Mouse (Mus musculus) ES-E14 (cell line): ENCODE measurements around the gene Pcbp4. TPM values are rescaled to one million over a fixed set of nuclear protein-coding genes. Genes with fewer than 3 reads are reported as not detected.

Experiments
- DNase-seq: peaks from one replicate; pipeline ENCODE4 v3.0.0-alpha.2; 2013; ENCODE audit warnings: low read depth, low spot score
- H3K27ac ChIP-seq: 2 replicates; pipeline ENCODE4 v1.5.1; 2012; ENCODE audit warnings: low read depth, mild to moderate bottlenecking, low read length, moderate library complexity, mixed read lengths; ENCODE audit not compliant: poor library complexity, insufficient read depth, severe bottlenecking
- H3K36me3 ChIP-seq: 2 replicates; pipeline ENCODE4 v1.6.1; 2012; ENCODE audit warnings: mild to moderate bottlenecking, low read length, moderate library complexity, mixed read lengths; ENCODE audit not compliant: control insufficient read depth, poor library complexity, insufficient read depth, severe bottlenecking
- H3K4me1 ChIP-seq, 2 experiments: fragments of 150-350 bp in 1 of 2; sonication (generic) in 1 of 2; 2 replicates each; pipeline ENCODE4 v1.6.1; 2012; ENCODE audit warnings: low read length in 2 of 2, mild to moderate bottlenecking in 1 of 2, mixed read lengths in 1 of 2; ENCODE audit not compliant: control insufficient read depth in 2 of 2, insufficient read depth in 2 of 2, poor library complexity in 1 of 2
- H3K4me3 ChIP-seq, 2 experiments: fragments of 150-350 bp in 1 of 2; sonication (generic) in 1 of 2; 2 replicates each; pipeline ENCODE4 v1.5.1; 2012; ENCODE audit warnings: low read length in 2 of 2, low read depth in 1 of 2, mild to moderate bottlenecking in 1 of 2, mixed read lengths in 1 of 2; ENCODE audit not compliant: insufficient read depth in 1 of 2, poor library complexity in 1 of 2, severe bottlenecking in 1 of 2
- H3K9ac ChIP-seq: 2 replicates; pipeline ENCODE4 v1.6.1; 2012; ENCODE audit warnings: low read depth, mild to moderate bottlenecking, low read length, mixed read lengths; ENCODE audit not compliant: poor library complexity, insufficient read depth, severe bottlenecking
- H3K9me3 ChIP-seq: fragments of 150-350 bp; sonication (generic); 2 replicates; pipeline ENCODE4 v1.6.1; 2012; ENCODE audit warnings: low read depth, mild to moderate bottlenecking, low read length; ENCODE audit not compliant: control insufficient read depth, insufficient read depth
- CHD2 ChIP-seq: IDR thresholded peaks from 2 replicates; pipeline ENCODE4 v1.6.1; 2014; ENCODE audit warnings: mild to moderate bottlenecking, low read depth, low read length, inconsistent platforms
- HCFC1 ChIP-seq: IDR thresholded peaks from 2 replicates; pipeline ENCODE4 v1.6.1; 2012; ENCODE audit warnings: low read length, inconsistent platforms, borderline replicate concordance; ENCODE audit not compliant: insufficient read depth
- MAFK ChIP-seq: IDR thresholded peaks from 2 replicates; pipeline ENCODE4 v1.6.1; 2014; ENCODE audit warnings: mild to moderate bottlenecking, low read depth, low read length, inconsistent platforms; ENCODE audit not compliant: insufficient read depth
- ZC3H11A ChIP-seq: IDR thresholded peaks from 2 replicates; pipeline ENCODE4 v1.6.1; 2012; ENCODE audit warnings: low read depth, mild to moderate bottlenecking, inconsistent platforms, low read length, borderline replicate concordance
- ZNF384 ChIP-seq: IDR thresholded peaks from 2 replicates; pipeline ENCODE4 v1.6.1; 2012; ENCODE audit warnings: low read depth, low read length, inconsistent platforms
- in situ Hi-C, 2 experiments: fragments of 600-800 bp; cut with MboI; formaldehyde crosslinking; loops; one replicate each; pipeline ENCODE4 v1.15.1; 2025; ENCODE audit warnings: low sequenced_read_pairs in 2 of 2, inconsistent platforms in 1 of 2; ENCODE audit not compliant: unreplicated experiment in 2 of 2
- total RNA-seq: library from RNA; depleted of rRNA; stranded (reverse); fragments of 300-350 nt; gene quantifications from 2 replicates; pipeline ENCODE4 v1.2.3, GENCODE M21; 2012

Pcbp4 gene
- total RNA-seq, 1 experiment = 140 TPM

DNA sequence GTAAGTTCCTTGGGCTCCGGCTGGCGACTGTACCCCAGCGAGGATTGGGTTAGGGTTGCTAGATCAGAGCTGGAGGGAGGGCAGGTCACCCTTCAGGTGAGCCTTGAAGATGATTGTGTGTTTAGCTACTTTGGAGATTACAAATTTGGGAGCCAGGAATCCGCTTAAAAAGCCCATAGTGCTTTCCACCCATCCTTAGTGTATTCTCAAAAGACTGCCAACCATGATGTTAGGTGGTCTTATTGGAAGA is 23.2 kb upstream of the Pcbp4 start:
- DNase-seq = no peak
- in situ Hi-C loops = no loop called here
- TF ChIP-seq HCFC1 = no peak
- TF ChIP-seq CHD2 = no peak
- no peak for TF ChIP-seq MAFK
- TF ChIP-seq ZC3H11A = no peak
- TF ChIP-seq ZNF384 = no peak
- peak overlapping the region; percentile 73 to 80 for H3K4me3 ChIP-seq
- H3K4me1 ChIP-seq = no peaks in the 10 kb centered on the region; a peak in 1 of 4 replicates
- H3K9me3 ChIP-seq = no peaks in the 10 kb centered on the region
- H3K27ac ChIP-seq = peak overlapping the region; percentile 81
- peak overlapping the region; percentile 100 for H3K9ac ChIP-seq
- peaks cover 43% of the 10 kb centered on the region for H3K36me3 ChIP-seq

DNA sequence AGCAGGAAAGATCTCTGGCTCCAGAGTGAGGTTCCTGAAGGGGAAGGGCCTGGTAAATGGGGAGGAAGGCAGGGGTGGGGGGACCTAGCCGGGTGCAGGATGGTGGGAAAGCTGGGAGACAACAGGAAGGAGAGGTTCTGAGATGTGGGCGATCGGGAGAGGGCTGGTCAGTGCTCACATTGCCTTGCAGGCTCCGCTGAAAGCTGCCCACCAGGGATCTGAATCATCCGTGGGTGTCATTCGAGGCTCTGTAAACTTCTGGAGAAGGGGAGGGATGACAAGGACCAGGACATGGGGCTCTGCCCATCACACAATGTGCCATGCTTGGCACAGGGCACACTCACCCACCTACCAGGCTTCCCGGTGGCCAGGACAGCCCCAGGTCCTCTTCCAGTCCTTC is 19.7 kb upstream of the Pcbp4 start:
- Histone ChIP-seq H3K36me3 (peaks cover 46% of the 10 kb centered on the region), H3K9me3 (no peaks in the 10 kb centered on the region), H3K27ac (no peak overlapping the region), H3K9ac (no peak overlapping the region), H3K4me3 (no peak overlapping the region), H3K4me1 (peaks cover 0 to 13% of the 10 kb centered on the region in 2 experiments; a peak in 2 of 4 replicates)
- DNase-seq = no peak
- TF ChIP-seq HCFC1 = no peak
- no peak for TF ChIP-seq ZNF384
- no peak for TF ChIP-seq ZC3H11A
- no peak for TF ChIP-seq CHD2
- TF ChIP-seq MAFK = no peak
- in situ Hi-C loops = no loop called here

DNA sequence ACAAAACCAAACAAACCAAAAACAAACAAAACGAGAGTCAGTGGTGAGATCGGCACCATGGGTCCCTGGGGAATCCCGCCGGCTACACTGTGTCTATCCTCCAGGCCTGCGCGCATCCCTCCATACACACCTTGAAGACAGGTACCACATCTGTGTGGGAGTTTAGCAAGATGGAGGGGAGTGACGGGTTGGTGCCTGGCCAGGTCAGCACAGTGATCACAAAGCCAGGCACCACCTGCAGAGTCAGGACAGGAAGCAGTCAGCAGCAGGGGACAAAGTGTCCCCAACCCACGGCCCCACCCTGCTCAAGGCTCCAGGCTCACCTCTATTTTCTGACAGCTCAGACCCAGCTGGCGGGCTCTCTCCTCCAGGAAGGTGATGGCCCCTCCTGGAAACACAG is 16.5 kb upstream of the Pcbp4 start:
- peaks cover 33% of the 10 kb centered on the region for H3K36me3 ChIP-seq
- H3K4me3 ChIP-seq = no peak overlapping the region
- no peaks in the 10 kb centered on the region for H3K9me3 ChIP-seq
- DNase-seq = no peak
- H3K27ac ChIP-seq = no peak overlapping the region
- peaks cover 0 to 13% of the 10 kb centered on the region in 2 experiments; a peak in 2 of 4 replicates for H3K4me1 ChIP-seq
- in situ Hi-C loops = no loop called here
- no peak overlapping the region for H3K9ac ChIP-seq
- no peak for TF ChIP-seq ZNF384
- no peak for TF ChIP-seq HCFC1
- no peak for TF ChIP-seq CHD2
- no peak for TF ChIP-seq MAFK
- no peak for TF ChIP-seq ZC3H11A

DNA sequence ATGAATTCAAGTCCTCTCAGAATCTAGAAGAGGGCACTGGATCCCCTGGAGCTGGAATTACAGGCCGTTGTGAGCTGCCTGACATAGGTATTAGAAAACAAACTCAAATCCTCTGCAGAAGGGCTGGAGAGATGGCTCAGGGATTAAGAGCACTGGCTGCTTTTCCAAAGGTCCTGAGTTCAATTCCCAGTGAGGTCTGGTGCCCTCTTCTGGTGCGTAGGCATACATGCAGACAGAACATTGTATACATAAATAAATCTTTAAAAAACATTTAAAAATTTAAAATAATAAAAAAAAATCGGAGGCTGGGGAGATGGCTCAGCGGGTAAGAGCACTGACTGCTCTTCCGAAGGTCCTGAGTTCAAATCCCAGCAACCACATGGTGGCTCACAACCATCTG is 10.4 kb upstream of the Pcbp4 start:
- Histone ChIP-seq H3K9me3 (no peaks in the 10 kb centered on the region), H3K27ac (no peak overlapping the region), H3K4me1 (peaks cover under 1% of the 10 kb centered on the region in 2 experiments; a peak in 2 of 4 replicates), H3K36me3 (no peaks in the 10 kb centered on the region), H3K9ac (no peak overlapping the region), H3K4me3 (no peak overlapping the region)
- TF ChIP-seq HCFC1 (no peak), ZNF384 (no peak), MAFK (no peak), ZC3H11A (no peak), CHD2 (no peak)
- no peak for DNase-seq
- in situ Hi-C loops = no loop called here

DNA sequence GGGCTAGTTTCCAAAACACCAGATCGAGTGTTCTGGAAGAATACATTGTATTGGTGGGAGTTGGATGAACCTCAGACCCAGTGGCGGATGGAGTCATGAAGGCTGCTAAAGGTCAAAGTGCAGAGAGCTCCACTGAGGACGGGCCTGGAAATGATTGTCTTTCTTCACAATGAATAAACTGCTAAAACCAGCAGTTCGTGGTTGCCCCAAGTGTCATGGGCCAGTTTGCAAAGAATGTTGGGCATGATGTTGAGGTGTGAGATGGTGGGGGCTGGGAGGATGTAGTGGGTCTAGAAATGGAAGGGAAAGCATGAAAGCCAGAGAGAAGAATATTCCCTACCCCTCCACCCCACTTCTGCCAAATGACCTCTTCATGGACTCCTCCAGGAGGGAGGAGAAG is 8.3 kb upstream of the Pcbp4 start:
- no peaks in the 10 kb centered on the region for H3K9me3 ChIP-seq
- in situ Hi-C loops = no loop called here
- no peak for TF ChIP-seq MAFK
- H3K9ac ChIP-seq = no peak overlapping the region
- peaks cover 4 to 6% of the 10 kb centered on the region in 2 experiments; a peak in 2 of 4 replicates for H3K4me1 ChIP-seq
- no peak for DNase-seq
- H3K36me3 ChIP-seq = no peaks in the 10 kb centered on the region
- H3K27ac ChIP-seq = no peak overlapping the region
- no peak overlapping the region for H3K4me3 ChIP-seq
